9 mouse cellular contexts compared by ENCODE assay signal in genomic region chr8:83666866-83667234, GRCm38 (mm10). TPM values are rescaled to one million over a fixed set of nuclear protein-coding genes. Genes with fewer than 3 reads are reported as not detected.
A peak's percentile ranks its signal among the peaks of the same experiment; 100 is the strongest.
DNase-seq lines count a peak whose midpoint lies in the region; ATAC-seq lines count a peak whose summit lies in the region.
"Had no signal": no experiment of that assay in that cellular context is flagged by ENCODE, and none has a peak within 500 bp of the region (broad histone marks: within the 10 kb centered on the region; RNA-seq: fewer than 3 reads in every experiment).

No protein-coding gene starts in this region.

- peak overlapping the region; percentile 27; the same call in 1 of the 2 replicates for H3K9ac ChIP-seq in hindbrain, embryonic 12.5 days
- H3K9ac ChIP-seq in hindbrain, embryonic 11.5 days (ENCODE audit: low read depth, low read length) = no peak overlapping the region
- peak overlapping the region; percentile 36 for H3K9ac ChIP-seq in intestine, embryonic 15.5 days

- WGBS in hindbrain, embryonic 12.5 days = 92% methylated on average over 3 of the region's 3 CpGs
- 94% methylated on average over 3 of the region's 3 CpGs for WGBS in hindbrain, embryonic 11.5 days
- 87% methylated on average over 3 of the region's 3 CpGs for WGBS in embryonic facial prominence, embryonic 10.5 days
- 95% methylated on average over 3 of the region's 3 CpGs for WGBS in intestine, embryonic 15.5 days

- no peaks in the 10 kb centered on the region for H3K9me3 ChIP-seq in hindbrain, embryonic 12.5 days (replicated peaks)
- no peaks in the 10 kb centered on the region for H3K9me3 ChIP-seq in hindbrain, embryonic 11.5 days (ENCODE audit: control insufficient read depth, low read length)
- H3K9me3 ChIP-seq in embryonic facial prominence, embryonic 10.5 days = no peaks in the 10 kb centered on the region
- H3K9me3 ChIP-seq in intestine, embryonic 15.5 days = no peaks in the 10 kb centered on the region

- peaks cover 14% of the 10 kb centered on the region for H3K27me3 ChIP-seq in hindbrain, embryonic 12.5 days
- peaks cover 6% of the 10 kb centered on the region for H3K27me3 ChIP-seq in hindbrain, embryonic 11.5 days (ENCODE audit: control insufficient read depth, insufficient read depth, low read length)
- peaks cover 30% of the 10 kb centered on the region for H3K27me3 ChIP-seq in embryonic facial prominence, embryonic 10.5 days (replicated peaks; ENCODE audit: low read depth, poor library complexity, severe bottlenecking)
- H3K27me3 ChIP-seq in intestine, embryonic 15.5 days (replicated peaks) = no peaks in the 10 kb centered on the region

- H3K27ac ChIP-seq in hindbrain, embryonic 12.5 days = peak overlapping the region; percentile 12; the same call in 1 of the 2 replicates
- H3K27ac ChIP-seq in hindbrain, embryonic 11.5 days (ENCODE audit: low read depth, low read length) = no peak overlapping the region
- H3K27ac ChIP-seq in embryonic facial prominence, embryonic 10.5 days (replicated peaks) = peak overlapping the region; percentile 45; the same call in 1 of the 2 replicates
- peak overlapping the region; percentile 75 for H3K27ac ChIP-seq in intestine, embryonic 15.5 days

- ATAC-seq in hindbrain, embryonic 12.5 days (ENCODE audit: low FRiP score) = no peak
- ATAC-seq in hindbrain, embryonic 11.5 days (ENCODE audit: low FRiP score) = no peak
- ATAC-seq in intestine, embryonic 15.5 days = no peak

- H3K4me3 ChIP-seq in hindbrain, embryonic 12.5 days = no peak overlapping the region
- H3K4me3 ChIP-seq in hindbrain, embryonic 11.5 days (ENCODE audit: low read depth, low read length) = no peak overlapping the region
- no peak overlapping the region for H3K4me3 ChIP-seq in embryonic facial prominence, embryonic 10.5 days
- H3K4me3 ChIP-seq in intestine, embryonic 15.5 days (replicated peaks) = peak overlapping the region; percentile 13; the same call in 1 of the 2 replicates

- no peak overlapping the region for H3K4me2 ChIP-seq in hindbrain, embryonic 12.5 days (replicated peaks)
- H3K4me2 ChIP-seq in hindbrain, embryonic 11.5 days (replicated peaks; ENCODE audit: low read depth, low read length) = no peak overlapping the region
- peak overlapping the region; percentile 47 for H3K4me2 ChIP-seq in intestine, embryonic 15.5 days (replicated peaks)
- H3K4me2 ChIP-seq: liver, embryonic 11.5 days had no signal

- peaks cover 38% of the 10 kb centered on the region for H3K36me3 ChIP-seq in hindbrain, embryonic 12.5 days
- no peaks in the 10 kb centered on the region for H3K36me3 ChIP-seq in hindbrain, embryonic 11.5 days (ENCODE audit: control insufficient read depth, insufficient read depth, low read length)
- peaks cover 49% of the 10 kb centered on the region for H3K36me3 ChIP-seq in embryonic facial prominence, embryonic 10.5 days (replicated peaks)
- H3K36me3 ChIP-seq in intestine, embryonic 15.5 days = peaks cover 31% of the 10 kb centered on the region

- H3K4me1 ChIP-seq in hindbrain, embryonic 12.5 days = peaks cover 40% of the 10 kb centered on the region
- H3K4me1 ChIP-seq in hindbrain, embryonic 11.5 days (replicated peaks; ENCODE audit: control insufficient read depth, insufficient read depth, low read length) = peaks cover 9% of the 10 kb centered on the region
- H3K4me1 ChIP-seq in embryonic facial prominence, embryonic 10.5 days = peaks cover 64% of the 10 kb centered on the region
- peaks cover 56% of the 10 kb centered on the region for H3K4me1 ChIP-seq in intestine, embryonic 15.5 days (replicated peaks)

- DNase-seq in hindbrain, embryonic 11.5 days (ENCODE audit: low spot score) = no peak
- DNase-seq in 3T3-L1 (ENCODE audit: low read depth, low spot score) = peak; percentile 39
- DNase-seq in embryonic facial prominence, embryonic 10.5 days (ENCODE audit: low spot score) = no peak
- DNase-seq in cerebellum, adult 11 months = no peak
- DNase-seq in thymus, adult 18-20 months = no peak
- no peak for DNase-seq in right cerebral cortex, adult 2 months (ENCODE audit: low spot score in 2 of 2)

RNA-seq across cellular contexts. Expression of gene Ptger1, which starts 0.4 kb away (rescaled TPM):
- polyA plus RNA-seq in hindbrain, embryonic 12.5 days (2016; fragmentation: Nextera tagmentation; extraction: Ambion mirVana) = 0.70 and 0.93 TPM in 2 replicates
- 0.49 and 1.0 TPM in 2 replicates for polyA plus RNA-seq in hindbrain, embryonic 11.5 days (2014; fragmentation: Nextera tagmentation; extraction: Ambion mirVana)
- polyA plus RNA-seq in embryonic facial prominence, embryonic 10.5 days (2016; fragmentation: Nextera tagmentation; extraction: Ambion mirVana) = 0.36 and 0.41 TPM in 2 replicates
- 1.2 and 1.6 TPM in 2 replicates for polyA plus RNA-seq in intestine, embryonic 15.5 days (2015; fragmentation: Nextera tagmentation; extraction: Ambion mirVana)

RNA-seq across cellular contexts. Expression of gene Gipc1, which starts 14.4 kb away (rescaled TPM):
- 188 and 193 TPM in 2 replicates for polyA plus RNA-seq in hindbrain, embryonic 12.5 days (2016; fragmentation: Nextera tagmentation; extraction: Ambion mirVana)
- polyA plus RNA-seq in hindbrain, embryonic 11.5 days (2014; fragmentation: Nextera tagmentation; extraction: Ambion mirVana) = 176 and 182 TPM in 2 replicates
- polyA plus RNA-seq in embryonic facial prominence, embryonic 10.5 days (2016; fragmentation: Nextera tagmentation; extraction: Ambion mirVana) = 208 and 209 TPM in 2 replicates
- polyA plus RNA-seq in intestine, embryonic 15.5 days (2015; fragmentation: Nextera tagmentation; extraction: Ambion mirVana) = 163 and 166 TPM in 2 replicates

RNA-seq across cellular contexts. Expression of gene Pkn1, which starts 32.1 kb away (rescaled TPM):
- 34.6 and 38.3 TPM in 2 replicates for polyA plus RNA-seq in hindbrain, embryonic 12.5 days (2016; fragmentation: Nextera tagmentation; extraction: Ambion mirVana)
- 21.6 and 22.6 TPM in 2 replicates for polyA plus RNA-seq in hindbrain, embryonic 11.5 days (2014; fragmentation: Nextera tagmentation; extraction: Ambion mirVana)
- polyA plus RNA-seq in embryonic facial prominence, embryonic 10.5 days (2016; fragmentation: Nextera tagmentation; extraction: Ambion mirVana) = 30.3 and 30.9 TPM in 2 replicates
- polyA plus RNA-seq in intestine, embryonic 15.5 days (2015; fragmentation: Nextera tagmentation; extraction: Ambion mirVana) = 34.4 and 35.2 TPM in 2 replicates

RNA-seq across cellular contexts. Expression of gene Ddx39, which starts 48.1 kb away (rescaled TPM):
- polyA plus RNA-seq in hindbrain, embryonic 12.5 days (2016; fragmentation: Nextera tagmentation; extraction: Ambion mirVana) = 119 and 135 TPM in 2 replicates
- 187 and 205 TPM in 2 replicates for polyA plus RNA-seq in hindbrain, embryonic 11.5 days (2014; fragmentation: Nextera tagmentation; extraction: Ambion mirVana)
- polyA plus RNA-seq in embryonic facial prominence, embryonic 10.5 days (2016; fragmentation: Nextera tagmentation; extraction: Ambion mirVana) = 286 and 311 TPM in 2 replicates
- polyA plus RNA-seq in intestine, embryonic 15.5 days (2015; fragmentation: Nextera tagmentation; extraction: Ambion mirVana) = 215 and 226 TPM in 2 replicates

RNA-seq across cellular contexts. Expression of gene Dnajb1, which starts 58.9 kb away (rescaled TPM):
- polyA plus RNA-seq in hindbrain, embryonic 12.5 days (2016; fragmentation: Nextera tagmentation; extraction: Ambion mirVana) = 57.1 and 62.8 TPM in 2 replicates
- 66.1 and 66.7 TPM in 2 replicates for polyA plus RNA-seq in hindbrain, embryonic 11.5 days (2014; fragmentation: Nextera tagmentation; extraction: Ambion mirVana)
- polyA plus RNA-seq in embryonic facial prominence, embryonic 10.5 days (2016; fragmentation: Nextera tagmentation; extraction: Ambion mirVana) = 78.3 and 84.7 TPM in 2 replicates
- 47.0 and 48.2 TPM in 2 replicates for polyA plus RNA-seq in intestine, embryonic 15.5 days (2015; fragmentation: Nextera tagmentation; extraction: Ambion mirVana)
